Comparison of ENCODE assay signal across 9 mouse cellular contexts in the genomic region with DNA sequence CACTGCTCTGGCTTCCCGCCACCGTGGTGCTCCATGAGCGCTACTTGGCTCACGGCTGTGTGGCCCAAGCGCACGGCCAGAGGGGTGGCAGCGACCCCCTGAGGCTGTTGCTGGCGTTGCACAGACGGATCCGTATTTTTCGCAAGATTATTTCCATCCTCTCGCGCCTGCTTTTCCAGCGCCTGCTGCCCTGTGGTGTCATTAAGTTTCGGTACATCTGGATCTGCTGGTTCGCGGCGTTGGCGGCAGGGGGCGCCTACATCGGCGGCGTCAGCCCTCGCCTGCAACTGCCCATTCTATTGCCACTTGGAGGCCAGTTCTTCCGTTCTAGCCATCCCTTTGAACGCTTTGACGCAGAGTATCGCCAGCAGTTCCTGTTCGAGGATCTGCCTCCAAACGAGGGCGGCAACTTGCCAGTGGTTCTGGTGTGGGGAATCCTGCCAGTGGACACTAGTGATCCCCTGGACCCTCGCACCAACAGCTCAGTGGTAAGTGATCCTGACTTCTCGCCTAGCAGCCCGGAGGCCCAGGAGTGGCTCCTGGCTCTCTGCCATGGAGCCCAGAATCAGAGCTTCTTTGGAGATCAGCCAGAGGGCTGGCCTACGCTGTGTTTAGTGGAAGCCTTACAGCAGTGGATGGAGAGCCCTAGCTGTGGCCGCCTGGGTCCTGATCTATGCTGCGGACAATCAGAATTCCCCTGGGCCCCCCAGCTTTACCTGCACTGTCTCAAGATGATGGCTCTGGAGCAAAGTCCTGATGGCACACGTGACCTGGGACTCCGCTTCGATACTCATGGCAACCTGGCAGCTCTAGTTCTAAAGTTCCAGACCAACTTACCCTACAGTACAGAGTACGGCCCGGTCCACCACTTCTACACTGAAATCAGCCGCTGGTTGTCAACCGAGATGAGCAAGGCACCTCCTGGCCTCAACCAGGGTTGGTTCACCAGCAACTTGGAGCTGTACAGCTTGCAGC. TPM values are rescaled to one million over a fixed set of nuclear protein-coding genes. Genes with fewer than 3 reads are reported as not detected.
DNase-seq lines count a peak whose midpoint lies in the region; ATAC-seq and TF ChIP-seq lines count a peak whose summit lies in the region.
"Had no signal": no experiment of that assay in that cellular context is flagged by ENCODE, and none has a peak within 500 bp of the region (broad histone marks: within the 10 kb centered on the region; RNA-seq: fewer than 3 reads in every experiment).

No protein-coding gene starts in this region.

- no peak for TF ChIP-seq EP300 in MEL (IDR thresholded peaks at IDR 0.05; ENCODE audit: low read depth in 1 of 2, low read length in 2 of 2)
- no peak for TF ChIP-seq EP300 in liver, postnatal 0 days (IDR thresholded peaks at IDR 0.05; ENCODE audit: low read depth)

- no peak overlapping the region for H3K9ac ChIP-seq in MEL (ENCODE audit: control insufficient read depth, low read depth, low read length, poor library complexity, severe bottlenecking)
- H3K9ac ChIP-seq in heart, embryonic 14.5 days (ENCODE audit: low read length) = no peak overlapping the region; the same call in 1 of the 2 replicates
- no peak overlapping the region for H3K9ac ChIP-seq in liver, postnatal 0 days (replicated peaks)
- no peak overlapping the region for H3K9ac ChIP-seq in neural tube, embryonic 12.5 days

- DNase-seq in MEL (ENCODE audit: low read depth, low spot score) = no peak
- DNase-seq in kidney, postnatal 10 days = peak; percentile 83
- peak; percentile 78 for DNase-seq in liver, postnatal 0 days
- peak; percentile 43 for DNase-seq in thymus, postnatal 25 days

- no peak for TF ChIP-seq RAD21 in MEL (IDR thresholded peaks at IDR 0.05; ENCODE audit: low read depth, low read length)

- no peak for TF ChIP-seq POLR2A in MEL (IDR thresholded peaks at IDR 0.05; ENCODE audit: control insufficient read depth in 1 of 2, insufficient read depth in 1 of 2, low read depth in 1 of 2, low read length in 2 of 2, poor library complexity in 1 of 2)

- H3K9me3 ChIP-seq in MEL (replicated peaks; ENCODE audit: insufficient read depth, low read length) = no peaks in the 10 kb centered on the region
- H3K9me3 ChIP-seq in heart, embryonic 14.5 days (ENCODE audit: control insufficient read depth, low read length) = no peaks in the 10 kb centered on the region
- no peaks in the 10 kb centered on the region for H3K9me3 ChIP-seq in liver, postnatal 0 days (ENCODE audit: low read length)
- no peaks in the 10 kb centered on the region for H3K9me3 ChIP-seq in neural tube, embryonic 12.5 days

- H3K4me2 ChIP-seq in heart, embryonic 14.5 days (ENCODE audit: low read length) = peak overlapping the region; percentile 59
- H3K4me2 ChIP-seq in liver, postnatal 0 days (ENCODE audit: low read depth, low read length) = peak overlapping the region; percentile 15
- peak overlapping the region; percentile 46 for H3K4me2 ChIP-seq in neural tube, embryonic 12.5 days (replicated peaks)

- H3K27me3 ChIP-seq in MEL (ENCODE audit: control insufficient read depth in 1 of 2, insufficient read depth in 2 of 2, low read length in 2 of 2) = no peaks in the 10 kb centered on the region
- H3K27me3 ChIP-seq in heart, embryonic 14.5 days (ENCODE audit: control insufficient read depth, insufficient read depth, low read length) = peaks cover 8% of the 10 kb centered on the region
- peaks cover 5% of the 10 kb centered on the region; the same call in 1 of the 2 replicates for H3K27me3 ChIP-seq in liver, postnatal 0 days (ENCODE audit: insufficient read depth, low read length)
- H3K27me3 ChIP-seq in neural tube, embryonic 12.5 days (replicated peaks) = 0 out of 2 replicates have a peak, but pooled peaks cover 18% of the 10 kb centered on the region

- no peaks in the 10 kb centered on the region; the same call in 1 of the 2 replicates for H3K79me2 ChIP-seq in MEL (ENCODE audit: control insufficient read depth, insufficient read depth, low read length, poor library complexity)

- H3K36me3 ChIP-seq in MEL (ENCODE audit: control insufficient read depth in 1 of 2, insufficient read depth in 2 of 2, low read length in 2 of 2) = peaks cover 0 to 13% of the 10 kb centered on the region in 2 experiments; a peak in 2 of 4 replicates
- H3K36me3 ChIP-seq in heart, embryonic 14.5 days (ENCODE audit: control insufficient read depth, insufficient read depth, low read length) = no peaks in the 10 kb centered on the region
- no peaks in the 10 kb centered on the region for H3K36me3 ChIP-seq in liver, postnatal 0 days (replicated peaks; ENCODE audit: insufficient read depth, low read length)
- H3K36me3 ChIP-seq in neural tube, embryonic 12.5 days = peaks cover 30% of the 10 kb centered on the region

- peak; percentile 35 for ATAC-seq in erythroid progenitor cell, adult 5-6 weeks (replicated peaks; ENCODE audit: low FRiP score, poor library complexity, severe bottlenecking)
- ATAC-seq in heart, embryonic 14.5 days (ENCODE audit: insufficient number of reproducible peaks, insufficient read depth, low FRiP score, low read depth) = peak; percentile 51
- ATAC-seq in liver, postnatal 0 days = peak; percentile 75
- ATAC-seq in neural tube, embryonic 12.5 days (ENCODE audit: low FRiP score, low read depth) = peak; percentile 53

- 19% methylated on average over 44 of the region's 44 CpGs for WGBS in heart, embryonic 14.5 days
- 29% methylated on average over 44 of the region's 44 CpGs for WGBS in liver, postnatal 0 days (ENCODE audit: insufficient replicate concordance)
- 28% methylated on average over 44 of the region's 44 CpGs for WGBS in neural tube, embryonic 12.5 days

- peaks cover 9 to 31% of the 10 kb centered on the region in 2 experiments for H3K4me1 ChIP-seq in MEL (ENCODE audit: control insufficient read depth in 1 of 2, insufficient read depth in 2 of 2, low read length in 2 of 2)
- peaks cover 2% of the 10 kb centered on the region; the same call in 1 of the 2 replicates for H3K4me1 ChIP-seq in brown adipose tissue, adult 24 weeks (ENCODE audit: control insufficient read depth, insufficient read depth, insufficient read length, low read length)
- peaks cover 9 to 12% of the 10 kb centered on the region in 2 experiments for H3K4me1 ChIP-seq in heart, embryonic 14.5 days (ENCODE audit: control insufficient read depth in 2 of 2, insufficient read depth in 2 of 2, low read length in 2 of 2)
- H3K4me1 ChIP-seq in liver, postnatal 0 days (ENCODE audit: insufficient read depth) = peaks cover 6% of the 10 kb centered on the region
- H3K4me1 ChIP-seq in neural tube, embryonic 12.5 days = peaks cover 9% of the 10 kb centered on the region; the same call in 1 of the 2 replicates

- H3K27ac ChIP-seq in MEL (ENCODE audit: control insufficient read depth, low read depth, low read length) = no peak overlapping the region
- no peak overlapping the region for H3K27ac ChIP-seq in brown adipose tissue, adult 24 weeks (replicated peaks; ENCODE audit: low read depth, low read length)
- no peak overlapping the region for H3K27ac ChIP-seq in heart, embryonic 14.5 days (replicated peaks in 1 of 2; ENCODE audit: control insufficient read depth in 1 of 2, insufficient read depth in 1 of 2, low read depth in 2 of 2, low read length in 2 of 2)
- H3K27ac ChIP-seq in liver, postnatal 0 days (ENCODE audit: low read depth) = no peak overlapping the region
- H3K27ac ChIP-seq in neural tube, embryonic 12.5 days = no peak overlapping the region

- TF ChIP-seq CTCF in MEL (IDR thresholded peaks at IDR 0.05 in 2 of 3, conservative IDR thresholded peaks at IDR 0.05 in 1 of 3; ENCODE audit: control insufficient read depth in 1 of 3, insufficient read depth in 1 of 3, low read depth in 2 of 3, low read length in 3 of 3, poor library complexity in 1 of 3, severe bottlenecking in 1 of 3) = peak in 1 of 3 experiments; percentile 12; a peak in 3 of 6 replicates
- TF ChIP-seq CTCF in liver, postnatal 0 days (IDR thresholded peaks at IDR 0.05; ENCODE audit: low read depth) = peak; percentile 85

- H3K4me3 ChIP-seq in MEL (ENCODE audit: control insufficient read depth in 1 of 2, insufficient read depth in 1 of 2, low read depth in 2 of 2, low read length in 2 of 2) = no peak overlapping the region
- 0 out of 2 replicates have a peak overlapping the region, but pooled peaks have one; percentile 4 for H3K4me3 ChIP-seq in brown adipose tissue, adult 24 weeks (ENCODE audit: insufficient read depth, low read depth, low read length)
- peak overlapping the region; percentile 25 to 31; a peak in 3 of 4 replicates for H3K4me3 ChIP-seq in heart, embryonic 14.5 days (ENCODE audit: control insufficient read depth in 1 of 2, insufficient read depth in 1 of 2, low read depth in 1 of 2, low read length in 2 of 2)
- H3K4me3 ChIP-seq in liver, postnatal 0 days (ENCODE audit: low read depth, low read length) = 0 out of 2 replicates have a peak overlapping the region, but pooled peaks have one; percentile 5
- H3K4me3 ChIP-seq in neural tube, embryonic 12.5 days = no peak overlapping the region; the same call in 1 of the 2 replicates

RNA-seq across cellular contexts. Expression of gene Disp2, which starts 11.3 kb away (rescaled TPM):
- 0.15 and 0.29 TPM in 2 replicates for total RNA-seq in MEL (2012; rRNA removed)
- under 1 TPM in 1 of 2 experiments, not detected in 1; 0.43 TPM for polyA plus RNA-seq in MEL (2012; ENCODE audit: insufficient read depth in 1 of 2, insufficient read length in 2 of 2, low read depth in 1 of 2, low replicate concordance in 2 of 2, missing spikeins in 1 of 2)
- polyA plus RNA-seq in brown adipose tissue, adult 24 weeks (2012; ENCODE audit: insufficient read depth, insufficient read length, missing spikeins) = 0.32 and 0.38 TPM in 2 replicates
- total RNA-seq in erythroid progenitor cell, adult 5-6 weeks (2015; ENCODE audit: low replicate concordance) = not detected in 2 replicates
- 0.26 TPM in 1 of 2 replicates, not detected in the other for total RNA-seq in erythroid progenitor cell, adult 5-6 weeks (2017; ENCODE audit: low replicate concordance)
- polyA plus RNA-seq in heart, embryonic 14.5 days (2014; fragmentation: Nextera tagmentation; extraction: Ambion mirVana) = 0.18 and 0.27 TPM in 2 replicates
- 0.06 and 0.14 TPM in 2 replicates for polyA plus RNA-seq in liver, postnatal 0 days (2015; fragmentation: Nextera tagmentation; extraction: Ambion mirVana)
- 21.7 and 24.0 TPM in 2 replicates for polyA plus RNA-seq in neural tube, embryonic 12.5 days (2016; fragmentation: Nextera tagmentation; extraction: Ambion mirVana)

RNA-seq across cellular contexts. Expression of gene Phgr1, which starts 18.3 kb away (rescaled TPM):
- total RNA-seq in MEL (2012; rRNA removed) = not detected in 2 replicates
- polyA plus RNA-seq in MEL (2012; ENCODE audit: insufficient read depth in 1 of 2, insufficient read length in 2 of 2, low read depth in 1 of 2, low replicate concordance in 2 of 2, missing spikeins in 1 of 2) = not detected
- polyA plus RNA-seq in brown adipose tissue, adult 24 weeks (2012; ENCODE audit: insufficient read depth, insufficient read length, missing spikeins) = not detected in 2 replicates
- total RNA-seq in erythroid progenitor cell, adult 5-6 weeks (2015; ENCODE audit: low replicate concordance) = not detected in 2 replicates
- total RNA-seq in erythroid progenitor cell, adult 5-6 weeks (2017; ENCODE audit: low replicate concordance) = not detected in 2 replicates
- polyA plus RNA-seq in heart, embryonic 14.5 days (2014; fragmentation: Nextera tagmentation; extraction: Ambion mirVana) = not detected in 2 replicates
- polyA plus RNA-seq in liver, postnatal 0 days (2015; fragmentation: Nextera tagmentation; extraction: Ambion mirVana) = not detected in 2 replicates
- not detected in 2 replicates for polyA plus RNA-seq in neural tube, embryonic 12.5 days (2016; fragmentation: Nextera tagmentation; extraction: Ambion mirVana)
- polyA plus RNA-seq: frontal cortex, adult 2 months had no signal

RNA-seq across cellular contexts. Expression of gene Knstrn, which starts 23.0 kb away (rescaled TPM):
- total RNA-seq in MEL (2012; rRNA removed) = 80.6 and 83.6 TPM in 2 replicates
- 100 to 1,000 TPM; 132 to 138 TPM for polyA plus RNA-seq in MEL (2012; ENCODE audit: insufficient read depth in 1 of 2, insufficient read length in 2 of 2, low read depth in 1 of 2, low replicate concordance in 2 of 2, missing spikeins in 1 of 2)
- polyA plus RNA-seq in brown adipose tissue, adult 24 weeks (2012; ENCODE audit: insufficient read depth, insufficient read length, missing spikeins) = 1.5 TPM in 1 of 2 replicates, not detected in the other
- total RNA-seq in erythroid progenitor cell, adult 5-6 weeks (2015; ENCODE audit: low replicate concordance) = 48.2 and 74.6 TPM in 2 replicates
- 156 and 210 TPM in 2 replicates for total RNA-seq in erythroid progenitor cell, adult 5-6 weeks (2017; ENCODE audit: low replicate concordance)
- 89.1 and 106 TPM in 2 replicates for polyA plus RNA-seq in heart, embryonic 14.5 days (2014; fragmentation: Nextera tagmentation; extraction: Ambion mirVana)
- 28.8 and 31.4 TPM in 2 replicates for polyA plus RNA-seq in liver, postnatal 0 days (2015; fragmentation: Nextera tagmentation; extraction: Ambion mirVana)
- 90.3 and 93.5 TPM in 2 replicates for polyA plus RNA-seq in neural tube, embryonic 12.5 days (2016; fragmentation: Nextera tagmentation; extraction: Ambion mirVana)

RNA-seq across cellular contexts. Expression of gene Ccdc9b, which starts 28.4 kb away (rescaled TPM):
- total RNA-seq in MEL (2012; rRNA removed) = 1.3 and 1.7 TPM in 2 replicates
- polyA plus RNA-seq in MEL (2012; ENCODE audit: insufficient read depth in 1 of 2, insufficient read length in 2 of 2, low read depth in 1 of 2, low replicate concordance in 2 of 2, missing spikeins in 1 of 2) = 1 to 10 TPM in 1 of 2 experiments, not detected in 1; 2.4 TPM
- polyA plus RNA-seq in brown adipose tissue, adult 24 weeks (2012; ENCODE audit: insufficient read depth, insufficient read length, missing spikeins) = 4.0 and 4.8 TPM in 2 replicates
- total RNA-seq in erythroid progenitor cell, adult 5-6 weeks (2015; ENCODE audit: low replicate concordance) = 2.1 TPM in 1 of 2 replicates, not detected in the other
- total RNA-seq in erythroid progenitor cell, adult 5-6 weeks (2017; ENCODE audit: low replicate concordance) = 0.30 and 0.51 TPM in 2 replicates
- 1.7 and 2.2 TPM in 2 replicates for polyA plus RNA-seq in heart, embryonic 14.5 days (2014; fragmentation: Nextera tagmentation; extraction: Ambion mirVana)
- polyA plus RNA-seq in liver, postnatal 0 days (2015; fragmentation: Nextera tagmentation; extraction: Ambion mirVana) = 0.36 and 0.52 TPM in 2 replicates
- polyA plus RNA-seq in neural tube, embryonic 12.5 days (2016; fragmentation: Nextera tagmentation; extraction: Ambion mirVana) = 1.6 and 1.9 TPM in 2 replicates

RNA-seq across cellular contexts. Expression of gene Inafm2, which starts 45.3 kb away (rescaled TPM):
- total RNA-seq in MEL (2012; rRNA removed) = 6.7 and 8.6 TPM in 2 replicates
- polyA plus RNA-seq in MEL (2012; ENCODE audit: insufficient read depth in 1 of 2, insufficient read length in 2 of 2, low read depth in 1 of 2, low replicate concordance in 2 of 2, missing spikeins in 1 of 2) = 10 to 100 TPM in 1 of 2 experiments, not detected in 1; 14.5 TPM
- 41.7 and 48.7 TPM in 2 replicates for polyA plus RNA-seq in brown adipose tissue, adult 24 weeks (2012; ENCODE audit: insufficient read depth, insufficient read length, missing spikeins)
- total RNA-seq in erythroid progenitor cell, adult 5-6 weeks (2015; ENCODE audit: low replicate concordance) = 5.0 and 8.4 TPM in 2 replicates
- 1.3 and 3.6 TPM in 2 replicates for total RNA-seq in erythroid progenitor cell, adult 5-6 weeks (2017; ENCODE audit: low replicate concordance)
- polyA plus RNA-seq in heart, embryonic 14.5 days (2014; fragmentation: Nextera tagmentation; extraction: Ambion mirVana) = 64.4 and 68.0 TPM in 2 replicates
- 14.0 and 14.7 TPM in 2 replicates for polyA plus RNA-seq in liver, postnatal 0 days (2015; fragmentation: Nextera tagmentation; extraction: Ambion mirVana)
- 25.2 and 25.4 TPM in 2 replicates for polyA plus RNA-seq in neural tube, embryonic 12.5 days (2016; fragmentation: Nextera tagmentation; extraction: Ambion mirVana)

Comparison
In these comparisons a context has a peak if more than half of its experiments do, and no peak if none do; other contexts are left out.
1. H3K4me3 ChIP-seq: peak in brown adipose tissue, adult 24 weeks (single experiment), heart, embryonic 14.5 days (2 of 2) and liver, postnatal 0 days (single experiment); none in MEL (0 of 2) and neural tube, embryonic 12.5 days (single experiment).
2. RNA of gene Disp2, which starts 11.3 kb away (polyA plus RNA-seq): 21.7 to 24.0 TPM in neural tube, embryonic 12.5 days; 0.43 TPM in MEL, 0.32 to 0.38 TPM in brown adipose tissue, adult 24 weeks, 0.18 to 0.27 TPM in heart, embryonic 14.5 days and 0.06 to 0.14 TPM in liver, postnatal 0 days; every median in the first group is over 10 times any median in the second.
3. RNA of gene Knstrn, which starts 23.0 kb away (polyA plus RNA-seq): 132 to 138 TPM in MEL, 89.1 to 106 TPM in heart, embryonic 14.5 days, 90.3 to 93.5 TPM in neural tube, embryonic 12.5 days and 28.8 to 31.4 TPM in liver, postnatal 0 days; 1.5 TPM in brown adipose tissue, adult 24 weeks; every median in the first group is over 10 times any median in the second.
4. Peak in every context shown above with its lines, with median percentiles within 50 percentile points of each other: ATAC-seq and H3K4me2 ChIP-seq.